Mouse (Mus musculus) CD4-positive, CD25-positive, alpha-beta regulatory T cell, adult 4 months (primary cell): Measurements from ENCODE around the gene Serpina3j. TPM values are rescaled to one million over a fixed set of nuclear protein-coding genes. Genes with fewer than 3 reads are reported as not detected.
"Not testable (repeated sequence)": the region's sequence is repeated elsewhere in the genome, so short reads cannot be mapped to it uniquely, and the experiment has no call there.

Experiments
- ATAC-seq: one replicate; pipeline ENCODE4 v1.8.0; 2017
- polyA plus RNA-seq, 2 experiments: library from polyadenylated mRNA; unstranded; fragments of 100-300 nt; shearing (Covaris generic); gene quantifications; one replicate each; pipeline ENCODE4 v1.2.1; 2017

The Serpina3j gene
- not detected for polyA plus RNA-seq

DNA sequence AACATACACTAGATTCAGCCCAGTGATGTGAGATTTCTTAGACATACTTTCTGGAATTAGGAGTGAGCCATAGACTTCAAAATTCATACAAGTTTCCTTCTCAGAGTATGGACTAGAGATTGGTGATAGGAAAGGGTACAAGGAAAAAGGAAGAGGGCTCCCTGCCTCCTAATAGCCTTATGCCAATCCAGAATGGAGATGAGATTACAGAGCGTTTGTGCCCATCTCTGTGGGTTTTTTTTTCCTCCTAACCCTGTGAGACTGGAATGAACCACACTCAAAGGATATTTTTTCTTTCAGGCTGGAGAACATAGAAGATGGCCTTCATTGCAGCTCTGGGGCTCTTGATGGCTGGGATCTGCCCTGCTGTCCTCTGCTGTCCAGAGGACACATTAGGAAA lies at the start of gene Serpina3j:
Gene Serpina3j (plus strand): TSS at position 301 of the 400 bp plus-strand sequence.
- no peak for ATAC-seq

DNA sequence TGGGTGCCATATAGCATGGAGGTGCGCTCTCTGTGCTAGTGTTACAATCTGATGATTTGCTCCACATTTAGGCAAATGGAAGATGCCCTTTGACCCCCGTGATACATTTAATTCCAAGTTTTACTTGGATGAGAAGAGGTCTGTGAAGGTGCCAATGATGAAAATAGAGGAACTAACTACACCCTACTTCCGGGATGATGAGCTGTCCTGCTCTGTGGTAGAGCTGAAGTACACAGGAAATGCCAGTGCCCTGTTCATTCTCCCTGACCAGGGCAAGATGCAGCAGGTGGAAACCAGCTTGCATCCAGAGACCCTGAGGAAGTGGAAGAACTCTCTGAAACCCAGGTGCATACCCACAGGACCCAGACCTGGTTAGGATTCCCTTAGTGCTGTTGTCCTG lies 48.0 kb upstream of the Serpina3j start:
- no peak for ATAC-seq

- no peak for ATAC-seq
Observed at GRCm38 (mm10) chr12:104278216-104279055, 35.9 kb upstream of the Serpina3j start.

- no peak for ATAC-seq
Observed at GRCm38 (mm10) chr12:104279056-104279435, 35.3 kb upstream of the Serpina3j start.

GRCm38 (mm10) chr12:104283380-104283779 lies 31.0 kb upstream of the Serpina3j start:
- no peak for ATAC-seq

GRCm38 (mm10) chr12:104288336-104288735 lies 26.0 kb upstream of the Serpina3j start:
- no peak for ATAC-seq

DNA sequence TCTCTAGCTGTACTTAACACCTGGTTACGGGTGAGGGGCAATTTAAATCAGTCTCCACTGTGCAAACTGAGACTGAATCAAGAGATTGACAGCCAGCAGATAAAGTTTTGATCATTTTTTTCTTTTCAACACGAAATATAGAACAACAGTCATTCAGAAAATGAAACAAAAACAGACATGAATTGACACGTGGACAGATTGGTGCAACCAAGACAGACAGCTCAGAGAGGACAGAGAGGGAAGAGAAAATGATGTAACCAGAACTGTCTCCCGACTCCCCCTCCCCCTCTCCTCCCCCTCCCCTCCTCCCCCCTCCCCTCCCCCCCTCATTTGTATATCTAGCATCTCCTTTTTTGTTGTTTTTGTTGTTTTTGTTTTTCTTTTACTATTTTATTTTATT lies 24.5 kb upstream of the Serpina3j start:
- peak; percentile 71 for ATAC-seq

- no peak for ATAC-seq
Observed at GRCm38 (mm10) chr12:104293963-104294362, 20.4 kb upstream of the Serpina3j start.

DNA sequence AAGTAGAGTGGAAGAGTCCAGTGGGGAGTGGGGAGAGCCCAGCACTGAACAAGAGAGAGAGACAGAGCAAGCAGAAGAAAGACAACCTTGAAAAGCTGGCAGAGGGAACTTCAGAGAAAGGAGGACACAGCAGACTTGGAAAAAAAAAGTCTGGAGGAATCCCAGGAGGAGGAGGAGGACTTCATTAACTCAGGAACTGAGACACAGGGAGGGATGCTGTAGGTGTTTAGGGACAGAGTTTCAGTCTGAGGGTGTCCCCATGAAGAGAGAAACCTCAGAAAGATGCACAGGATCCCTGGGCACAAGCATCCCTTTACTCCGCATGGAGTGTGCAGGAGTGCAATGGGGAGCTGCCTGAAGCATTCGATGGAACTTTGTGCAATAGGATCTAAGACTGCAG lies 16.3 kb upstream of the Serpina3j start:
- ATAC-seq: no peak

GRCm38 (mm10) chr12:104305991-104306390 lies 8.4 kb upstream of the Serpina3j start:
- ATAC-seq: peak; percentile 61

- ATAC-seq: no peak
Observed at GRCm38 (mm10) chr12:104322454-104322853, 8.1 kb downstream of the Serpina3j start.

GRCm38 (mm10) chr12:104331701-104332100 lies 17.3 kb downstream of the Serpina3j start:
- no peak for ATAC-seq

DNA sequence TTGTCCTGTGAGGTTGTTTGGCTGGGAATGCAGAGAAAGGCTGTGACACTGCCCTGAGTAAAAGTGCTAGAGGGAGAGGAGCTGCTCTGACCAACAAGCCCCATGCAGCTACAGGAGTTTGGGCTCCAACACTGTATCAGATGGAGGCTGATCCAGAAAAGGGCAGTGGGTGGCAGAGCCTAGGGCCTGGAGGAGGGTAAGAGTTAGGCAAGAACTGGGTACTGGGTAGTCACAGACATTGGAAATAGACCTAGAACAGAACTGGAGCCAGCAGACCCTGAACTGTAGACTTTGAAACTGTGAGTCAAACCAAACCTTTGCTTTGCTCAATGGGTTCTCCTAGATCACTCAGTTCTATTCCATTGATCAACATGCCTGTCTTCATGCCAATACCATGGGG lies 22.5 kb downstream of the Serpina3j start:
- ATAC-seq: not testable (repeated sequence)

DNA sequence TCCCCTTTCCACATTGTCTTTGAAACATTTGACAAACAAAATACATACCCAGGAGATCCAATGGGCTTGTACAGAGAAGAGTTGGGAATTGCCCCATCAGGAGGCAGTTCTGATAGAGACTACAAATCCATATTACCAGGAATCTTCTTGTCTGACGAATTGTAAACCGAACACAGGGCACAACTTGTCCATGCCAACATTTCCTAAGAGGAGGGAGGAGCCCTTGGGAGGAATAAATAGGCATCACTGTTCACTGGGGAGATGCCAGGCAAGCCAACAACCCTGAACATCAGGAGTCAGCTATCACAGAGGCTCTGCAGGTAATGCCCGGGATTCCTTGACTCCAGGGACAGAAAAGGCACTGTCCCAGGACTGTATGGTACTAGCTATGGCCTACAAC lies 23.9 kb downstream of the Serpina3j start, which contains the start of the genes Serpina3k and Serpina3m:
Gene Serpina3k (plus strand): TSS at position 261 of the 400 bp plus-strand sequence.
Gene Serpina3m (plus strand): TSS at position 261 of the 400 bp plus-strand sequence.
- ATAC-seq: not testable (repeated sequence)

DNA sequence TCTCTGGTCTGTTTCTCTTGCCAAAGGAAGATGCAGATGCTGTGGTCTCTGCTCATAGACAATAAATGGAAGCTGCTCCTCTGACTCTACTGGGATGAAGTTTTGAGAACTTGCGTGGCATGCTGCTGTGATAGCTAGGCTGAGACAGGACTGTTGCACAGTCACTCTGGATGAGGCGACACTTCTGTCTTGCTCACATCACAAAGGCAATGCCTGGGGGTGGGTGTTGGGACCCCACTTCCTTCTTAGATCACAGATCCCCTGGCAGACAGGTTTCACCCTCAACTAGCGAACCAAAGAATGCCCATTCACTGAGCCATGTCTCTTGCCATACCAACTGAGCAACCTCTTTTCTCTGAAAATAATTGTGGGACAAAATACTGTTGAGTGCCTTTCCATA lies 24.4 kb downstream of the Serpina3j start:
- no peak for ATAC-seq

GRCm38 (mm10) chr12:104342489-104342888 lies 28.1 kb downstream of the Serpina3j start:
- not testable (repeated sequence) for ATAC-seq

GRCm38 (mm10) chr12:104345181-104345580 lies 30.8 kb downstream of the Serpina3j start:
- no peak for ATAC-seq

DNA sequence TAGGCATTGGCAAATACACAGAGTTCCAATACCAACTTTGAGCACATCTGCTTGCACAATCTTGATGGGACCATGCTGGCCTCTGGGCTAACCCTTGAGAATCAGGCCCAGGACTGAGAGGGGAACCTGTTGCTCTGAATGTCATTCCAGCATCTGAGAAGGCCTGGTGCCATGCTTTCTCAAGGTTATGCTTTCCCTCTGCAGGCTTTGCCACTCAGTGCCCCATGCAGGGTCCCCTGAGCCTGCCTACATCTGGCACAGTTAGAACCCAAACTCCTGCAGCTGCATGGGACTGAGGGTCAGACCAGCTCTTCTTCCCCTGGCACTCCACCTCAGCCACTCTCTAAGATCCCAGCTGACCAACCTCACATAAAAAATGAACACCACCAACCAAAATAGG lies 31.4 kb downstream of the Serpina3j start:
- no peak for ATAC-seq

- no peak for ATAC-seq
Observed at GRCm38 (mm10) chr12:104347091-104347490, 32.7 kb downstream of the Serpina3j start.

- ATAC-seq: not testable (repeated sequence)
Observed at GRCm38 (mm10) chr12:104351812-104352211, 37.5 kb downstream of the Serpina3j start.

DNA sequence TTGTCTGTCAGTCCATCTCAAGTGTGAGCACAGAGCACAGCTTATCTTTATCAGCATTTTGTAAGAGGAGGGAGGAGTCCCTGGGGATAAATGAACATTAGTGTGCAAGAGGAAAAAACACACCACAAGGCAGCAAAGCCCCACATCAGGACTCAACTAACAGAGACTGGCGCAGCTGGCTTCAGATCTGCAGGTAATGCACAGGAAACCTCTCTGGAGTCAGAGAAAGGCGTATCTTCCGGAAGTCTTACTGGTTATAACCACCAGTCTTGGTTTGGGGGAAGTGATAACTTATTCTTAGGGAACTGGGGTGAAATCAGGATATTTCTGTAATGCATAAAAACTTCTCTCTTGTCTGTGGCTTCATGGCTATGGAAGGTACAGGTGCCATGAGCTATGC lies 41.7 kb downstream of the Serpina3j start:
- no peak for ATAC-seq

- ATAC-seq: no peak
Observed at GRCm38 (mm10) chr12:104369986-104370385, 55.6 kb downstream of the Serpina3j start.
